11 mouse cellular contexts compared by ENCODE assay signal in the genomic region with DNA sequence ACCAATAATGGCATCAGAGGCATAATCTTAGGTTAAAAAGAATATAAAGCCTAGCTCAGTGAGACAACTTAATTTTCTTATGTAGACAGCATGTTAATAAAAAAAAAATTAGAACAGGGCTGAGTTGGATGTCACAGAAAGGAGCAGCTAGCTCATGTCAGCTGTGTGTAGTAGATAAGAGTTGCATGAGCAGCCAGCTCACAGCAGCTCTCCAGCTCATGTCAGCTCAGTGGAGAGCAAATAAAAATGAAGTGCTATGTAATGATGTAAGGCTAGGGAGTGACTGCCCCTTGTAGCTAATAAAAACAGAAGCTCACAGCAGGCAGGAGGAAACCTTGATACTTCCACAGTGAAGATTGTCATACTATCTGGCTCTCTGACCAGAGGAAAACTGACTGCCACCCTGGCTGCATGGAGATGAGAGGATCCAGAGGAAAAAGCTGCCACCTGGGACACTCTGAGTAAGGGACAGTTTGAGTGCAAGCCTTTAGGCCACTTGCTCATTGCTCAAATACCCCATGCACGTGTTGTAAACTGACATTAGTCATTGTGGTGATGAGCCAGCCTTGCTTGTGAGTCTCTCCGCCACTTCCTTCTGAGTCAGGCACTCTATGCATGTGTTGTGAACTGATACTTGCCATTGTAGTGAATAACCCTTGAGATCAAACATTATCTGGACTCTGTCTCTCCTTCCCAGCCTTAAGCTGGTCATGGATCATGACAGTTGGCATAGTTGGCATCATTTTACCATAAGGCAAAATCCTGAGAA. TPM values are rescaled to one million over a fixed set of nuclear protein-coding genes. Genes with fewer than 3 reads are reported as not detected.
DNase-seq lines count a peak whose midpoint lies in the region; ATAC-seq and TF ChIP-seq lines count a peak whose summit lies in the region.
"Had no signal": no experiment of that assay in that cellular context is flagged by ENCODE, and none has a peak within 500 bp of the region (broad histone marks: within the 10 kb centered on the region; RNA-seq: fewer than 3 reads in every experiment).

No protein-coding gene starts in this region.

- H3K4me3 ChIP-seq in kidney, embryonic 16.5 days (ENCODE audit: low read length) = no peak overlapping the region
- H3K4me3 ChIP-seq in MEL (ENCODE audit: control insufficient read depth in 1 of 2, insufficient read depth in 1 of 2, low read depth in 2 of 2, low read length in 2 of 2) = no peak overlapping the region
- no peak overlapping the region for H3K4me3 ChIP-seq in embryonic facial prominence, embryonic 10.5 days
- H3K4me3 ChIP-seq: heart, embryonic 15.5 days had no signal

- TF ChIP-seq POLR2A in MEL (IDR thresholded peaks at IDR 0.05; ENCODE audit: control insufficient read depth in 1 of 2, insufficient read depth in 1 of 2, low read depth in 1 of 2, low read length in 2 of 2, poor library complexity in 1 of 2) = no peak

- no peaks in the 10 kb centered on the region for H3K36me3 ChIP-seq in kidney, embryonic 16.5 days (ENCODE audit: insufficient read depth, low read length)
- peaks cover 0 to 6% of the 10 kb centered on the region in 2 experiments; a peak in 2 of 4 replicates for H3K36me3 ChIP-seq in MEL (ENCODE audit: control insufficient read depth in 1 of 2, insufficient read depth in 2 of 2, low read length in 2 of 2)
- no peaks in the 10 kb centered on the region for H3K36me3 ChIP-seq in embryonic facial prominence, embryonic 10.5 days (replicated peaks)
- H3K36me3 ChIP-seq: heart, embryonic 15.5 days had no signal

- TF ChIP-seq RAD21 in MEL (IDR thresholded peaks at IDR 0.05; ENCODE audit: low read depth, low read length) = no peak

- TF ChIP-seq EP300 in MEL (IDR thresholded peaks at IDR 0.05; ENCODE audit: low read depth in 1 of 2, low read length in 2 of 2) = peak; percentile 46 to 59

- H3K9ac ChIP-seq in kidney, embryonic 16.5 days (replicated peaks; ENCODE audit: low read length) = no peak overlapping the region
- no peak overlapping the region for H3K9ac ChIP-seq in MEL (ENCODE audit: control insufficient read depth, low read depth, low read length, poor library complexity, severe bottlenecking)
- H3K9ac ChIP-seq: heart, embryonic 15.5 days; hindbrain, embryonic 14.5 days had no signal

- no peaks in the 10 kb centered on the region for H3K27me3 ChIP-seq in kidney, embryonic 16.5 days (ENCODE audit: insufficient read depth, low read length)
- no peaks in the 10 kb centered on the region; a peak in 2 of 4 replicates for H3K27me3 ChIP-seq in MEL (ENCODE audit: control insufficient read depth in 1 of 2, insufficient read depth in 2 of 2, low read length in 2 of 2)
- H3K27me3 ChIP-seq in embryonic facial prominence, embryonic 10.5 days (replicated peaks; ENCODE audit: low read depth, poor library complexity, severe bottlenecking) = no peaks in the 10 kb centered on the region
- H3K27me3 ChIP-seq: heart, embryonic 15.5 days had no signal

- H3K4me1 ChIP-seq in kidney, embryonic 16.5 days (ENCODE audit: insufficient read depth, low read length) = peaks cover 3% of the 10 kb centered on the region; the same call in 1 of the 2 replicates
- H3K4me1 ChIP-seq in MEL (ENCODE audit: control insufficient read depth in 1 of 2, insufficient read depth in 2 of 2, low read length in 2 of 2) = peaks cover 0 to 8% of the 10 kb centered on the region in 2 experiments; a peak in 2 of 4 replicates
- H3K4me1 ChIP-seq in embryonic facial prominence, embryonic 10.5 days = no peaks in the 10 kb centered on the region
- H3K4me1 ChIP-seq: heart, embryonic 15.5 days had no signal

- no peak overlapping the region for H3K27ac ChIP-seq in kidney, embryonic 16.5 days (ENCODE audit: low read length)
- H3K27ac ChIP-seq in MEL (ENCODE audit: control insufficient read depth, low read depth, low read length) = peak overlapping the region; percentile 79
- no peak overlapping the region for H3K27ac ChIP-seq in embryonic facial prominence, embryonic 10.5 days (replicated peaks)
- H3K27ac ChIP-seq: heart, embryonic 15.5 days; hindbrain, embryonic 14.5 days had no signal

- WGBS in kidney, embryonic 16.5 days = 48% methylated on average over 2 of the region's 2 CpGs
- WGBS in embryonic facial prominence, embryonic 10.5 days = 65% methylated on average over 2 of the region's 2 CpGs

- no peak for DNase-seq in kidney, adult 8-10 months
- DNase-seq in MEL (ENCODE audit: low read depth, low spot score) = peak; percentile 86
- DNase-seq in urinary bladder, postnatal 25 days (ENCODE audit: low spot score) = no peak
- DNase-seq in embryonic facial prominence, embryonic 10.5 days (ENCODE audit: low spot score) = no peak
- DNase-seq: cerebellum, postnatal 25 days; thymus, postnatal 25 days had no signal

- no peaks in the 10 kb centered on the region for H3K9me3 ChIP-seq in kidney, embryonic 16.5 days (ENCODE audit: low read length)
- no peaks in the 10 kb centered on the region for H3K9me3 ChIP-seq in MEL (replicated peaks; ENCODE audit: insufficient read depth, low read length)
- no peaks in the 10 kb centered on the region for H3K9me3 ChIP-seq in embryonic facial prominence, embryonic 10.5 days
- H3K9me3 ChIP-seq: heart, embryonic 15.5 days had no signal

- no peak overlapping the region for H3K4me2 ChIP-seq in kidney, embryonic 16.5 days (replicated peaks; ENCODE audit: low read depth, low read length)
- H3K4me2 ChIP-seq: heart, embryonic 15.5 days; hindbrain, embryonic 14.5 days had no signal

- TF ChIP-seq CTCF in MEL (IDR thresholded peaks at IDR 0.05 in 2 of 3, conservative IDR thresholded peaks at IDR 0.05 in 1 of 3; ENCODE audit: control insufficient read depth in 1 of 3, insufficient read depth in 1 of 3, low read depth in 2 of 3, low read length in 3 of 3, poor library complexity in 1 of 3, severe bottlenecking in 1 of 3) = no peak

- no peaks in the 10 kb centered on the region for H3K79me2 ChIP-seq in MEL (ENCODE audit: control insufficient read depth, insufficient read depth, low read length, poor library complexity)

- ATAC-seq in kidney, embryonic 16.5 days (ENCODE audit: low FRiP score, low TSS enrichment) = peak; percentile 81; the same call in 1 of the 2 replicates
- ATAC-seq in erythroblast, adult 5-6 weeks (replicated peaks; ENCODE audit: low FRiP score, poor library complexity, severe bottlenecking) = peak; percentile 97
- ATAC-seq in megakaryocyte, adult 5-6 weeks (ENCODE audit: poor library complexity, severe bottlenecking) = peak; percentile 79

TF ChIP-seq in MEL, 35 proteins besides CTCF, POLR2A, EP300 and RAD21:
- TF ChIP-seq TCF12 (IDR thresholded peaks at IDR 0.05; ENCODE audit: low read depth, low read length) = 0 out of 2 replicates have a peak, but pooled peaks have one; percentile 18
- peak; percentile 78 for TF ChIP-seq TAL1 (IDR thresholded peaks at IDR 0.05; ENCODE audit: low read length)
- TF ChIP-seq NELFE (IDR thresholded peaks at IDR 0.05; ENCODE audit: low read depth, low read length) = no peak
- TF ChIP-seq GATA1 (IDR thresholded peaks at IDR 0.05; ENCODE audit: low read depth, low read length) = peak; percentile 81
- TF ChIP-seq MAFK (IDR thresholded peaks at IDR 0.05; ENCODE audit: borderline replicate concordance, low read depth, low read length) = no peak
- 0 out of 2 replicates have a peak, but pooled peaks have one; percentile 27 for TF ChIP-seq TBP (IDR thresholded peaks at IDR 0.05; ENCODE audit: low read depth, low read length)
- peak; percentile 79 for TF ChIP-seq ZNF384 (IDR thresholded peaks at IDR 0.05; ENCODE audit: low read depth, low read length)
- peak; percentile 60; the same call in 1 of the 2 replicates for TF ChIP-seq SIN3A (IDR thresholded peaks at IDR 0.05; ENCODE audit: low read length)
- no peak for TF ChIP-seq MAZ (IDR thresholded peaks at IDR 0.05; ENCODE audit: low read depth, low read length)
- peak; percentile 94 for TF ChIP-seq ETS1 (IDR thresholded peaks at IDR 0.05; ENCODE audit: low read depth, low read length)
- TF ChIP-seq MYC (IDR thresholded peaks at IDR 0.05; ENCODE audit: low read depth, low read length) = peak; percentile 49; the same call in 1 of the 2 replicates
- no peak for TF ChIP-seq ZC3H11A (IDR thresholded peaks at IDR 0.05; ENCODE audit: low read depth, low read length)
- TF ChIP-seq GABPA (IDR thresholded peaks at IDR 0.05; ENCODE audit: low read depth, low read length) = no peak
- TF ChIP-seq MAX (IDR thresholded peaks at IDR 0.05; ENCODE audit: low read length) = peak; percentile 83

RNA-seq across cellular contexts. Expression of a gene that starts 49.3 kb away (rescaled TPM):
- polyA plus RNA-seq in kidney, embryonic 16.5 days (2015; fragmentation: Nextera tagmentation; extraction: Ambion mirVana) = 33.2 and 33.3 TPM in 2 replicates
- 17.6 and 18.4 TPM in 2 replicates for total RNA-seq in MEL (2012; rRNA removed)
- 10 to 100 TPM in 1 of 2 experiments, not detected in 1; 16.0 TPM for polyA plus RNA-seq in MEL (2012; ENCODE audit: insufficient read depth in 1 of 2, insufficient read length in 2 of 2, low read depth in 1 of 2, low replicate concordance in 2 of 2, missing spikeins in 1 of 2)
- total RNA-seq in erythroblast, adult 5-6 weeks (2015; ENCODE audit: low replicate concordance) = 5.9 and 9.6 TPM in 2 replicates
- total RNA-seq in erythroblast, adult 5-6 weeks (2017; ENCODE audit: low replicate concordance) = 7.2 and 11.3 TPM in 2 replicates
- total RNA-seq in megakaryocyte, adult 5-6 weeks (2015) = 17.8 and 23.9 TPM in 2 replicates
- 24.6 and 26.3 TPM in 2 replicates for total RNA-seq in megakaryocyte, adult 5-6 weeks (2017)
- 25.7 and 26.6 TPM in 2 replicates for polyA plus RNA-seq in embryonic facial prominence, embryonic 10.5 days (2016; fragmentation: Nextera tagmentation; extraction: Ambion mirVana)
